Mouse (Mus musculus) E14TG2a.4 (cell line): ENCODE measurements around the gene Tiam1.

ENCODE experiments used
- CTCF ChIP-seq: conservative IDR thresholded peaks from 2 replicates; pipeline ENCODE4 v1.5.1; 2014; ENCODE audit warnings: low read length
- NANOG ChIP-seq: IDR thresholded peaks from 2 replicates; pipeline ENCODE4 v1.6.1; 2014; ENCODE audit warnings: borderline replicate concordance, low read length, mixed read lengths
- POU5F1 ChIP-seq: IDR thresholded peaks from 2 replicates; pipeline ENCODE4 v1.6.1; 2014; ENCODE audit warnings: low read length, borderline replicate concordance

DNA sequence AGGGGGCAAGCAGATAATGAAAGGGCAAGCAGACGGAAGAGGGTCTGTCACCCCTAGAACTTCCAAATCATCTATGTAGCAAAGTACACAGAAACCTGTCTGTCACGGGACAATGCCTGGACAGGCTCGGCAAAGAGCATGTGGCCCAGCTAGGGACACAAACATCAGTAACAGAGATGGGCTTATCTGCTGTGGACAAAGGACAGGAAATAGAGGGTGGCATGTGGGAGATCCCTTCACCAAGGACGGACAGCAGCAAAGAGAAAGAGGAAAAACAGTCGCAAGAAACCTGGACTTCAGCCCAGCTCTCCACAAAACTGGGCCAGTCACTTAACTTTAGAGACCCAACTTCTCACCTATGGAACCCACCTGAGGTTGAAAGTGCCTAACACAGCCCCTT is 47.6 kb downstream of the Tiam1 start:
- no peak for TF ChIP-seq POU5F1
- no peak for TF ChIP-seq CTCF
- no peak for TF ChIP-seq NANOG
